In genomic region chr2:105427447-105427846, GRCm38 (mm10) we compare ENCODE assay signal across 13 mouse cellular contexts. TPM values are rescaled to one million over a fixed set of nuclear protein-coding genes. Genes with fewer than 3 reads are reported as not detected.
DNase-seq lines count a peak whose midpoint lies in the region; ATAC-seq lines count a peak whose summit lies in the region.
"Had no signal": no experiment of that assay in that cellular context is flagged by ENCODE, and none has a peak within 500 bp of the region (broad histone marks: within the 10 kb centered on the region; RNA-seq: fewer than 3 reads in every experiment).

No protein-coding gene starts in this region.

- no peaks in the 10 kb centered on the region for H3K9me3 ChIP-seq in erythroblast, embryonic 14.5 days (ENCODE audit: control insufficient read depth, low read length)
- H3K9me3 ChIP-seq in heart, embryonic 16.5 days (replicated peaks; ENCODE audit: control insufficient read depth, low read length): no peaks in the 10 kb centered on the region
- H3K9me3 ChIP-seq in liver, embryonic 15.5 days (replicated peaks): no peaks in the 10 kb centered on the region
- H3K9me3 ChIP-seq: embryonic facial prominence, embryonic 13.5 days; forebrain, embryonic 10.5 days; neural tube, embryonic 12.5 days had no signal

- peaks cover 19% of the 10 kb centered on the region for H3K4me1 ChIP-seq in erythroblast, embryonic 14.5 days (ENCODE audit: control insufficient read depth)
- peaks cover 7% of the 10 kb centered on the region; the same call in 1 of the 2 replicates for H3K4me1 ChIP-seq in heart, embryonic 16.5 days (ENCODE audit: control insufficient read depth, insufficient read depth, low read length)
- H3K4me1 ChIP-seq in liver, embryonic 15.5 days (replicated peaks): peaks cover 17% of the 10 kb centered on the region
- H3K4me1 ChIP-seq: neural tube, embryonic 12.5 days had no signal

- WGBS in heart, embryonic 16.5 days: 26% methylated on average over 8 of the region's 8 CpGs
- 32% methylated on average over 8 of the region's 8 CpGs for WGBS in liver, embryonic 15.5 days (ENCODE audit: insufficient replicate concordance)

- H3K4me3 ChIP-seq in erythroblast, embryonic 14.5 days (replicated peaks): peak overlapping the region; percentile 24
- H3K4me3 ChIP-seq in heart, embryonic 16.5 days (ENCODE audit: low read length): no peak overlapping the region
- H3K4me3 ChIP-seq in liver, embryonic 15.5 days (replicated peaks): no peak overlapping the region
- H3K4me3 ChIP-seq: embryonic facial prominence, embryonic 13.5 days; forebrain, embryonic 10.5 days; neural tube, embryonic 12.5 days had no signal

- H3K36me3 ChIP-seq in erythroblast, embryonic 14.5 days (ENCODE audit: control insufficient read depth): no peaks in the 10 kb centered on the region
- no peaks in the 10 kb centered on the region for H3K36me3 ChIP-seq in heart, embryonic 16.5 days (ENCODE audit: control insufficient read depth, insufficient read depth)
- H3K36me3 ChIP-seq in liver, embryonic 15.5 days (replicated peaks): no peaks in the 10 kb centered on the region
- H3K36me3 ChIP-seq: embryonic facial prominence, embryonic 13.5 days; forebrain, embryonic 10.5 days; neural tube, embryonic 12.5 days had no signal

- no peak for DNase-seq in heart, adult 18-20 months
- DNase-seq in c-Kit-positive CD71-positive TER-119-positive erythroid progenitor cells, embryonic 14.5 days (ENCODE audit: low spot score): peak; percentile 13
- no peak for DNase-seq in adrenal gland, adult (ENCODE audit: inconsistent age in 2 of 2, low spot score in 1 of 2)
- no peak for DNase-seq in left cerebral cortex, adult 8-10 months (ENCODE audit: low spot score in 2 of 2)

- no peak overlapping the region for H3K27ac ChIP-seq in heart, embryonic 16.5 days (ENCODE audit: low read length)
- H3K27ac ChIP-seq in liver, embryonic 15.5 days (replicated peaks): no peak overlapping the region
- H3K27ac ChIP-seq: embryonic facial prominence, embryonic 13.5 days; forebrain, embryonic 10.5 days; hindbrain, postnatal 0 days; neural tube, embryonic 12.5 days had no signal

- peak overlapping the region; percentile 55 for H3K4me2 ChIP-seq in heart, embryonic 16.5 days (ENCODE audit: low read depth, low read length)
- H3K4me2 ChIP-seq in liver, embryonic 15.5 days: peak overlapping the region; percentile 46
- H3K4me2 ChIP-seq: embryonic facial prominence, embryonic 13.5 days; neural tube, embryonic 12.5 days had no signal

- no peak for ATAC-seq in erythroblast, adult 5-6 weeks (replicated peaks; ENCODE audit: low FRiP score, poor library complexity, severe bottlenecking)
- ATAC-seq in heart, embryonic 16.5 days (replicated peaks; ENCODE audit: extremely low read depth, insufficient read depth, low FRiP score): peak; percentile 73
- ATAC-seq in liver, embryonic 15.5 days (ENCODE audit: insufficient read depth): peak; percentile 86
- ATAC-seq: lung, postnatal 0 days had no signal

- H3K27me3 ChIP-seq in erythroblast, embryonic 14.5 days (ENCODE audit: control insufficient read depth): peaks cover 4% of the 10 kb centered on the region
- no peaks in the 10 kb centered on the region; the same call in 1 of the 2 replicates for H3K27me3 ChIP-seq in heart, embryonic 16.5 days (ENCODE audit: control insufficient read depth, insufficient read depth, low read length)
- peaks cover 16% of the 10 kb centered on the region for H3K27me3 ChIP-seq in liver, embryonic 15.5 days
- H3K27me3 ChIP-seq: neural tube, embryonic 12.5 days had no signal

- no peak overlapping the region for H3K9ac ChIP-seq in heart, embryonic 16.5 days (ENCODE audit: low read length)
- H3K9ac ChIP-seq in liver, embryonic 15.5 days: no peak overlapping the region
- H3K9ac ChIP-seq: embryonic facial prominence, embryonic 13.5 days; neural tube, embryonic 12.5 days had no signal

RNA-seq across cellular contexts. Expression of gene Rcn1, which starts 28.3 kb away (rescaled TPM):
- polyA plus RNA-seq in erythroblast, embryonic 14.5 days (2012): 0.12 and 0.17 TPM in 2 replicates
- 3.6 and 7.9 TPM in 2 replicates for total RNA-seq in erythroblast, adult 5-6 weeks (2015; ENCODE audit: low replicate concordance)
- 8.0 and 9.1 TPM in 2 replicates for total RNA-seq in erythroblast, adult 5-6 weeks (2017; ENCODE audit: low replicate concordance)
- polyA plus RNA-seq in heart, embryonic 16.5 days (2015; fragmentation: Nextera tagmentation; extraction: Ambion mirVana): 122 and 123 TPM in 2 replicates
- 10 to 100 TPM; 22.7 to 25.0 TPM for total RNA-seq in heart, adult 18-20 months (2021)
- polyA plus RNA-seq in liver, embryonic 15.5 days (2015; fragmentation: Nextera tagmentation; extraction: Ambion mirVana): 16.9 and 17.4 TPM in 2 replicates
- total RNA-seq in left cerebral cortex, adult 8-10 months (2022): 10 to 100 TPM; 30.1 to 33.9 (median 30.5) TPM
